Mouse (Mus musculus): ENCODE data around the gene Grm7. TPM values are rescaled to one million over a fixed set of nuclear protein-coding genes. Genes with fewer than 3 reads are reported as not detected.

The Grm7 gene
- total RNA-seq (2021): under 1 TPM; 0.16 to 0.30 TPM
- 0.16 and 0.35 TPM in 2 replicates for polyA plus RNA-seq (2012; rRNA removed)
- long read RNA-seq: 0 reads

DNA sequence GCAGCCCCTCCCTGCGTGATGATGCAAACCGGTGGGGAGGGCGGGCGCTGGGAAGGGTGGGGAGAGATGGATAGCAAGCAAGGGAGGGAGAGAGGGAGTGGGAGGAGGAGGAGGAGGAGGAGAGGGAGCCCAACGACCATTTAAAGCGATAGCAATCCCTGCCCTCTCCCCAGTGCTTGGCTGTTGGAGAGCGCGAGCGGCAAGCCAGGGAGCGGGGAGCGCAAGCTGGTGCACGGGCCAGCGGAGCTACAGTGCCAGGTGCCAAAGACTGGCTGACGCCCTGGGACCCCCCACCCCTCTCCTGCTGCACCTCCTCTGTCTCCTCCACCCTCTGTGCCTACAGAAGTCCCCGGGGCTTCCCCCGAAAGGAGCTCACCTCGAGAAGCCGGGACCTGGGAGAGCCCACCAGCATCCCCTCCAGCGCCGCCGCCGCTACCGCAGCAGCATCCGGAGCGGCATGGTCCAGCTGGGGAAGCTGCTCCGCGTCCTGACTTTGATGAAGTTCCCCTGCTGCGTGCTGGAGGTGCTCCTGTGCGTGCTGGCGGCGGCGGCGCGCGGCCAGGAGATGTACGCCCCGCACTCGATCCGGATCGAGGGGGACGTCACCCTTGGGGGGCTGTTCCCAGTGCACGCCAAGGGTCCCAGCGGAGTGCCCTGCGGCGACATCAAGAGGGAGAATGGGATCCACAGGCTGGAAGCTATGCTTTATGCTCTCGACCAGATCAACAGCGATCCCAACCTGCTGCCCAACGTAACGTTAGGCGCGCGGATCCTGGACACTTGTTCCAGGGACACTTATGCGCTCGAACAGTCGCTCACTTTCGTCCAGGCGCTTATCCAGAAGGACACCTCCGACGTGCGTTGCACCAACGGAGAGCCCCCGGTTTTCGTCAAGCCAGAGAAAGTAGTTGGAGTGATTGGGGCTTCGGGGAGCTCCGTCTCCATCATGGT, at the start of gene Grm7:
Grm7 (plus strand) TSS at position 171 of the 951 bp plus-strand sequence.
- Histone ChIP-seq H3K9ac (ENCODE audit: low read depth, low read length) (peak within 1 kb of the TSS; percentile 51; the same call in 1 of the 2 replicates), H3K27ac (no peak within 1 kb of the TSS), H3K4me1 (ENCODE audit: control insufficient read depth, insufficient read depth, low read length) (no peaks in the 10 kb centered on the region), H3K27me3 (ENCODE audit: control insufficient read depth, insufficient read depth, low read length) (peaks cover 5% of the 10 kb centered on the region), H3K36me3 (ENCODE audit: control insufficient read depth, insufficient read depth, low read length) (no peaks in the 10 kb centered on the region), H3K4me3 (no peak within 1 kb of the TSS), H3K79me2 (replicated peaks; ENCODE audit: control insufficient read depth, insufficient read depth, low read length) (no peaks in the 10 kb centered on the region)
- WGBS: 2% methylated on average over 65 of the region's 65 CpGs
- peak; percentile 7 to 17 for DNase-seq
- intact Hi-C loops (cut with DNase I): no loop called here
- TF ChIP-seq POLR2A (IDR thresholded peaks at IDR 0.05; ENCODE audit: insufficient read depth, low read depth, low read length) (no peak), EP300 (IDR thresholded peaks at IDR 0.05; ENCODE audit: insufficient read depth, low read depth, low read length) (no peak), CTCF (IDR thresholded peaks at IDR 0.05) (no peak)

DNA sequence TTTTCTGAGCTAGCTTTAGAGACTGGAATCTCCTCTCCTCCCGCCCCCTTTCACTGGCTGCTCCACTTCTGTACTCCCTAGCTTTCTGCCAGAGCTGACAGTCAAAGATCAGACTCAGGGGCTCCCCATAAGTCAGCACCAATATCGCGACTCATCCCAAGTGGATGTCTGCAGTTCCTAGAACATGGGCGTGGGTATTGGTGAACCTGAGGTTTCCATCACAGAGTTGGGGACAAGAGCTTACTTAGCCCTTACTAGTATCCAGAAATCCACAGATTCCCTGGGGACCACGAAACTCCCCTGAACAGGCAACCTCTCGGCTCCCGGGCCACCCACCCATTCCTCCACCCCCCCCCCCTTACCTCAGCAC, 355 bp upstream of the Grm7 start:
- Histone ChIP-seq H3K79me2 (replicated peaks; ENCODE audit: control insufficient read depth, insufficient read depth, low read length) (no peaks in the 10 kb centered on the region), H3K27me3 (ENCODE audit: control insufficient read depth, insufficient read depth, low read length) (peaks cover 5% of the 10 kb centered on the region), H3K36me3 (ENCODE audit: control insufficient read depth, insufficient read depth, low read length) (no peaks in the 10 kb centered on the region), H3K9ac (ENCODE audit: low read depth, low read length) (no peak overlapping the region), H3K4me3 (no peak overlapping the region), H3K27ac (no peak overlapping the region), H3K4me1 (ENCODE audit: control insufficient read depth, insufficient read depth, low read length) (no peaks in the 10 kb centered on the region)
- intact Hi-C loops (cut with DNase I): no loop called here
- DNase-seq: no peak
- TF ChIP-seq CTCF (IDR thresholded peaks at IDR 0.05): no peak
- no peak for TF ChIP-seq EP300 (IDR thresholded peaks at IDR 0.05; ENCODE audit: insufficient read depth, low read depth, low read length)
- TF ChIP-seq POLR2A (IDR thresholded peaks at IDR 0.05; ENCODE audit: insufficient read depth, low read depth, low read length): no peak
- 0% methylated on average over 7 of the region's 7 CpGs for WGBS

DNA sequence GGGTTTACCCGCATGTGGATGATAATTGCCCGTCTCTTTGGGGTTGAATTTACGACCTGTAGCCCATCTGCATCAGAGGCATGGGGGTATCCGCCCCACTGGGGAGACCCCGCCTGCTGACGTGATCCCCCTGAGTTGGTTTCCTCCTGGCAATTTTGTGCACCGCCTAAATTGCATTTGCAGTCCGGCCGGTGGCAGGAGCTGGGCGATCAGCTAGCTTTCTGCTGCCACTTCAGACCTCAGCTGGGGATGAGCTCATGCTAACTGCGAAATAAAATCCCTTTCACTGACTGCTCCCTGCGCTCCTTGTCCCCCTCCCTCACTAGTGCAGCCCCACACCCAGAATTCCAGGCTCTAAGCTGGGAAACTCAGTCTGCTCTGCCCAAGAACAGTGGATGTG, 1.5 kb downstream of the Grm7 start:
- Histone ChIP-seq H3K9ac (ENCODE audit: low read depth, low read length) (no peak overlapping the region), H3K79me2 (replicated peaks; ENCODE audit: control insufficient read depth, insufficient read depth, low read length) (no peaks in the 10 kb centered on the region), H3K27me3 (ENCODE audit: control insufficient read depth, insufficient read depth, low read length) (peaks cover 5% of the 10 kb centered on the region), H3K4me1 (ENCODE audit: control insufficient read depth, insufficient read depth, low read length) (no peaks in the 10 kb centered on the region), H3K36me3 (ENCODE audit: control insufficient read depth, insufficient read depth, low read length) (no peaks in the 10 kb centered on the region), H3K27ac (no peak overlapping the region), H3K4me3 (no peak overlapping the region)
- WGBS: 6% methylated on average over 12 of the region's 12 CpGs
- DNase-seq: no peak
- TF ChIP-seq CTCF (IDR thresholded peaks at IDR 0.05) (no peak), EP300 (IDR thresholded peaks at IDR 0.05; ENCODE audit: insufficient read depth, low read depth, low read length) (no peak), POLR2A (IDR thresholded peaks at IDR 0.05; ENCODE audit: insufficient read depth, low read depth, low read length) (no peak)
- intact Hi-C loops (cut with DNase I): no loop called here

- Histone ChIP-seq H3K9ac (ENCODE audit: low read depth, low read length) (no peak overlapping the region), H3K27me3 (ENCODE audit: control insufficient read depth, insufficient read depth, low read length) (peaks cover 5% of the 10 kb centered on the region), H3K36me3 (ENCODE audit: control insufficient read depth, insufficient read depth, low read length) (no peaks in the 10 kb centered on the region), H3K4me3 (no peak overlapping the region), H3K79me2 (replicated peaks; ENCODE audit: control insufficient read depth, insufficient read depth, low read length) (no peaks in the 10 kb centered on the region), H3K27ac (no peak overlapping the region), H3K4me1 (ENCODE audit: control insufficient read depth, insufficient read depth, low read length) (no peaks in the 10 kb centered on the region)
- no peak for DNase-seq
- intact Hi-C loops (cut with DNase I): no loop called here
- TF ChIP-seq POLR2A (IDR thresholded peaks at IDR 0.05; ENCODE audit: insufficient read depth, low read depth, low read length): no peak
- TF ChIP-seq CTCF (IDR thresholded peaks at IDR 0.05): no peak
- no peak for TF ChIP-seq EP300 (IDR thresholded peaks at IDR 0.05; ENCODE audit: insufficient read depth, low read depth, low read length)
- WGBS: 84% methylated on average over 1 of the region's 1 CpGs
Measured at GRCm38 (mm10) chr6:110649227-110649626, 3.8 kb downstream of the Grm7 start.

DNA sequence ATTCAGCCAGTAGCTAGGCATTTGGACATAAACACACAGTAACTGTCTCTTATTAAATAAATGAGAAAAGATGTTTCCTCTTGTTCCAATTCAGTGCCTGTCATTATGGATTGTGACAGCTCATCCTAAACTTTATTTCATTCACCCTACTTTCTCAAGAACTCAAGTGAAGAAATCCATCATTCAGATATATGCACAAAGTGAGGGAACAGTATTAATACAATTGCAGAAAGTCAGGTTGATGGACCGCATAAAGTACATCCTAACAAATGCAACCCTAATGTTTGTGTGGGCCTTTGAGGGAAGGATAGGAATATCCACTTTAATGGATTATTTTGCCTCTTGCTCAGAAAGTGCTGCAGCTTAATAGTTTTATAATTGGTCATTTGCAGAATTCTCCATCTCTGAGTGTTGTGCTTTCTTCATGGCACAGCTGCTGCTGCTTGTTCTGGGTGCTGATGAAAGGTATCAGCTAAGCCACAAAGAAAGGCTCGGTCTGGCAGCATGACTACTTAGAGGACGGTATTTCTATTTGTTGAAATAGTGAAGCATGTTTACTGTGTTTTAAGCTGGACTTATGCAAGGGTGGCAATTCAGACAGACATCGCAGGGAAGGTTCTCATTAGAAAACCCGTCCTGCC, 8.1 kb downstream of the Grm7 start:
- H3K4me1 ChIP-seq (ENCODE audit: control insufficient read depth, insufficient read depth, low read length): no peaks in the 10 kb centered on the region
- intact Hi-C loops (cut with DNase I): no loop called here
- DNase-seq: no peak
- no peaks in the 10 kb centered on the region for H3K79me2 ChIP-seq (replicated peaks; ENCODE audit: control insufficient read depth, insufficient read depth, low read length)
- TF ChIP-seq CTCF (IDR thresholded peaks at IDR 0.05) (no peak), POLR2A (IDR thresholded peaks at IDR 0.05; ENCODE audit: insufficient read depth, low read depth, low read length) (no peak), EP300 (IDR thresholded peaks at IDR 0.05; ENCODE audit: insufficient read depth, low read depth, low read length) (no peak)
- H3K4me3 ChIP-seq: no peak overlapping the region
- H3K27ac ChIP-seq: no peak overlapping the region
- no peaks in the 10 kb centered on the region for H3K27me3 ChIP-seq (ENCODE audit: control insufficient read depth, insufficient read depth, low read length)
- H3K9ac ChIP-seq (ENCODE audit: low read depth, low read length): no peak overlapping the region
- 71% methylated on average over 5 of the region's 5 CpGs for WGBS
- H3K36me3 ChIP-seq (ENCODE audit: control insufficient read depth, insufficient read depth, low read length): no peaks in the 10 kb centered on the region

DNA sequence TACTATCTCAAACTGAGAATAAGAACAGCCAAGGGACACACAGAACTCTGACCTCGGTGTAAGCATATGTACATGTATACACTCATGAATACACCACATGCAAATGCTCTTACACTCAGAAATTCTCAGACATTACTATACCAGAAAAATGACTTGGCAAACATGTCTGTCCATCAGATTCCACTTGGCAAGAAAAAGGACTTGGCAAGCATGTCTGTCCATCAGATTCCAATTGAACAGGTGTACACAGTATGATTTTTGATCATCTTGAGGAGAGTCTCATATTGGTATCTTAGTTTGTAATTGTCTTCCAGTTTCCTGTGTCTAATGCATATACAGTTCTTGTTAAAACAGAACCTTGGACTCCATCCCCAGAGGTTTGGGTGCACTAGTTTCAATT, 19.1 kb downstream of the Grm7 start:
- Histone ChIP-seq H3K9ac (ENCODE audit: low read depth, low read length) (no peak overlapping the region), H3K27me3 (ENCODE audit: control insufficient read depth, insufficient read depth, low read length) (no peaks in the 10 kb centered on the region), H3K36me3 (ENCODE audit: control insufficient read depth, insufficient read depth, low read length) (no peaks in the 10 kb centered on the region), H3K4me1 (ENCODE audit: control insufficient read depth, insufficient read depth, low read length) (no peaks in the 10 kb centered on the region), H3K27ac (no peak overlapping the region), H3K4me3 (no peak overlapping the region), H3K79me2 (replicated peaks; ENCODE audit: control insufficient read depth, insufficient read depth, low read length) (no peaks in the 10 kb centered on the region)
- WGBS: 95% methylated on average over 1 of the region's 1 CpGs
- no peak for DNase-seq
- TF ChIP-seq EP300 (IDR thresholded peaks at IDR 0.05; ENCODE audit: insufficient read depth, low read depth, low read length) (no peak), CTCF (IDR thresholded peaks at IDR 0.05) (no peak), POLR2A (IDR thresholded peaks at IDR 0.05; ENCODE audit: insufficient read depth, low read depth, low read length) (no peak)
- intact Hi-C loops (cut with DNase I): no loop called here
